Mouse (Mus musculus): Measurements from ENCODE around the gene Zfp574. TPM values are rescaled to one million over a fixed set of nuclear protein-coding genes. Genes with fewer than 3 reads are reported as not detected.
A peak's percentile ranks its signal among the peaks of the same experiment; 100 is the strongest.

Gene Zfp574
- polyA plus RNA-seq, 1 experiment from 2014 or later, result 36.6 TPM

DNA sequence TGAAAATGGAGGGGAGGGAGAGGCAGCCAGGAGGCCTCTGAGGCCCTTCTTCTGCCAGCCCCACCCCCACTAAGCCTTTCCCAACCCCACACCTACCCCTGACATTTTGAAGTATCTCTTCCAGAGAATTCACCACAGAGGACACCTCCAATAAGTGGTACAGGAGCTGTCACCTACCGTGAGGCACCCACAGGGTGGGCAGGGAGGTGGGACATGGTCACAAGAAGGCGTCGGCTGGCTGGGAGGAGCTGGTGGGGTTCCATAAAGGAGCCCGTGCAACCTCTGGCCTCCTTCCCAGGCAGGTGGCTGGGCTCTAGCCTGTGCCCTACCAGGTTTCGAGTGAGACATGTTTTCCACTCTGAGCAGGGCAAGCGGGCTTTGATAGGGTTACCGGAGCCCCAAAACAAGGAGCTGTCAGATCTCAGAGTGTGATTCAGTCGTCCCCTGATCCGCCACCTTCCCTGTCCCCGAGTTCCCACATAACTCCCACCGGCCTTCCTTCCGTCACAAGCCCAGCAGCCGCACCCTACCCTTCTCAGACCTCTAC, 48.9 kb downstream of the Zfp574 start:
- H3K9me3 ChIP-seq (ENCODE audit: control insufficient read depth, low read length), result no peaks in the 10 kb centered on the region
- H3K27ac ChIP-seq (ENCODE audit: low read length), result no peak overlapping the region
- no peaks in the 10 kb centered on the region for H3K4me1 ChIP-seq (replicated peaks; ENCODE audit: control insufficient read depth, insufficient read depth, low read length)
- WGBS, result 75% methylated on average over 13 of the region's 13 CpGs
- no peak overlapping the region for H3K4me3 ChIP-seq (replicated peaks; ENCODE audit: low read length)
- ATAC-seq, result no peak
- no peaks in the 10 kb centered on the region for H3K36me3 ChIP-seq (ENCODE audit: control insufficient read depth, insufficient read depth)
- H3K4me2 ChIP-seq (ENCODE audit: low read length), result no peak overlapping the region
- H3K27me3 ChIP-seq (replicated peaks; ENCODE audit: control insufficient read depth, insufficient read depth, low read length), result no peaks in the 10 kb centered on the region
- H3K9ac ChIP-seq (replicated peaks; ENCODE audit: low read depth, low read length), result no peak overlapping the region

DNA sequence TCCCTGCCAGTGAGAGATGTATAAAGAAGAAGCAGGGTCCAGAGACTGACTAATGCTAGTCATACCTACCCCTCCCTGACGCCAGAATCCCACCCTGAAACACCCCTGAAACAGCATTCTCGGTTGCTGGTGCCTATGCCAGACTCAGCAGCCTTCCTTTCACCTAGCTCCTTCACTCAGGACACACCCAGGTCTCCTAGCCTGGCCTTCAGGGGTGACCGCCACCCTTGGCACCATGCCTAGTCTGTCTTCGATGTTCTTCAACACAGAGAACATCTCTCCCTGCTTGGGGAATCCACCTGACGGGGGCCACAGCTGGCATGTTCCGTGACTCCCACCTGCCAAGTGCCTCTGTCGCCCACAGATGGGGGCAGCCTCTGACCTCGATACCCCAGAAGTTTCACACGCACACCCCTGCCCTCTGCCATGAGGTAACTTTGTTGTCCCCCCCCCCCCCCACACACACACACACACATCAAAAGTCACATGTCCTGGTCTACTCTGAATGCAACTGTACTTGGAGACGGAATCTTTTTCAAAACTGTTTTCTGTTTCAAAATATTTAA, 53.4 kb downstream of the Zfp574 start:
- WGBS, result 79% methylated on average over 10 of the region's 10 CpGs
- Histone ChIP-seq H3K4me3 (replicated peaks; ENCODE audit: low read length) (no peak overlapping the region), H3K36me3 (ENCODE audit: control insufficient read depth, insufficient read depth) (no peaks in the 10 kb centered on the region), H3K9me3 (ENCODE audit: control insufficient read depth, low read length) (no peaks in the 10 kb centered on the region), H3K27ac (ENCODE audit: low read length) (no peak overlapping the region), H3K4me1 (replicated peaks; ENCODE audit: control insufficient read depth, insufficient read depth, low read length) (no peaks in the 10 kb centered on the region), H3K9ac (replicated peaks; ENCODE audit: low read depth, low read length) (no peak overlapping the region), H3K27me3 (replicated peaks; ENCODE audit: control insufficient read depth, insufficient read depth, low read length) (no peaks in the 10 kb centered on the region), H3K4me2 (ENCODE audit: low read length) (no peak overlapping the region)
- ATAC-seq, result no peak

DNA sequence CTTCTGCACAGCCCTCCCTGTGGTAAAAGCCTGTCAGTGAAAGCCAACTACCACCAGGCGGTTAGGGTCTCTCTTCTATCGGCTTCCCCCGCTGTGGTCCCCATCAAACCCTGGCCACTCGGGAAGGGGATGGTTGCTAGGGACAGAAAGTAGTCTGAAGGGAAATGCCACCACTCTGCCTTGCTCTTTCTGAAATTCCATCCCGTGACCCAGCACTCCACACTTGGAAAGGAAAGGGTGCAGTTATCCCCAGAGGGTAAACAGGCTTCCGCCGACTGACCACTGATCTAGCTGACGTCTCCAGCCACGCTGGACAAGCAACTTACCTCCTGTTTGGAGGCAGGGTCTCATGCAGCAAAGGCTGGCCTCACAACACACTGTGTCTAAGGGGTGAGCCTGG, 55.6 kb downstream of the Zfp574 start:
- no peak for ATAC-seq
- no peak overlapping the region for H3K9ac ChIP-seq (replicated peaks; ENCODE audit: low read depth, low read length)
- no peaks in the 10 kb centered on the region for H3K9me3 ChIP-seq (ENCODE audit: control insufficient read depth, low read length)
- H3K27ac ChIP-seq (ENCODE audit: low read length), result no peak overlapping the region
- WGBS, result 78% methylated on average over 9 of the region's 9 CpGs
- peaks cover 4% of the 10 kb centered on the region; the same call in 1 of the 2 replicates for H3K4me1 ChIP-seq (replicated peaks; ENCODE audit: control insufficient read depth, insufficient read depth, low read length)
- H3K27me3 ChIP-seq (replicated peaks; ENCODE audit: control insufficient read depth, insufficient read depth, low read length), result peaks cover 17% of the 10 kb centered on the region
- H3K4me2 ChIP-seq (ENCODE audit: low read length), result no peak overlapping the region
- no peak overlapping the region for H3K4me3 ChIP-seq (replicated peaks; ENCODE audit: low read length)
- H3K36me3 ChIP-seq (ENCODE audit: control insufficient read depth, insufficient read depth), result no peaks in the 10 kb centered on the region

DNA sequence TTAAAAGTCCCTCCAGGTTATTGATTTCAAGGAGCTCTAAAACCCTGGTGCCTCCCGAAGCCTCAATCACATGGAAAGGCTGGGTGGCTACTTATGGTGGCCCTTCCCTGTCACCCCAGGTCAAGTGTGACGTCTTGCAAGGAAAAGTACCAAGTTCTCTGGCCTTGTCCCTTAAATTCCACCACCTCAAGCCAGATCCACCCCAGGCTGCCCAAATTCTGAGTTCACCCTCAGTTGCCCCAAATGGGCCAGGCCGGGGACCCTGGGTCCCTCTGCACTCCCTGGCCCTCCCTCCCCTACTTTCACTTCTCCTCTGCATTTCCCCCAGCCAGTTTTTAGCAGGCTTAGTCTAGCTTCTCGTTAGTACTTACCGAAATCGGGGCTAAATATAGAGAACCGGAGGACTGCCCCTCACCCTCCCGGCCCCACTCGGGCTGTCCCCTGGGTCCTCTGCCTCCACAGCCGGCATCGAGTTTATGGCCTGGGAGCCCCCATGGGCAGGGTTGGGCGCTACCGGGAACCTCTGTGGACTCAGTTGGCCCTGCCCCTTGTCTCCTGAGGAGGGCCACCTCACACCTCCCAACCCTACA, 57.1 kb downstream of the Zfp574 start:
- no peak overlapping the region for H3K4me2 ChIP-seq (ENCODE audit: low read length)
- H3K9me3 ChIP-seq (ENCODE audit: control insufficient read depth, low read length), result no peaks in the 10 kb centered on the region
- H3K27me3 ChIP-seq (replicated peaks; ENCODE audit: control insufficient read depth, insufficient read depth, low read length), result peaks cover 19% of the 10 kb centered on the region
- WGBS, result 68% methylated on average over 13 of the region's 13 CpGs
- H3K4me3 ChIP-seq (replicated peaks; ENCODE audit: low read length), result no peak overlapping the region
- no peak overlapping the region for H3K9ac ChIP-seq (replicated peaks; ENCODE audit: low read depth, low read length)
- no peak overlapping the region for H3K27ac ChIP-seq (ENCODE audit: low read length)
- no peaks in the 10 kb centered on the region for H3K36me3 ChIP-seq (ENCODE audit: control insufficient read depth, insufficient read depth)
- H3K4me1 ChIP-seq (replicated peaks; ENCODE audit: control insufficient read depth, insufficient read depth, low read length), result peaks cover 11% of the 10 kb centered on the region
- ATAC-seq, result no peak

DNA sequence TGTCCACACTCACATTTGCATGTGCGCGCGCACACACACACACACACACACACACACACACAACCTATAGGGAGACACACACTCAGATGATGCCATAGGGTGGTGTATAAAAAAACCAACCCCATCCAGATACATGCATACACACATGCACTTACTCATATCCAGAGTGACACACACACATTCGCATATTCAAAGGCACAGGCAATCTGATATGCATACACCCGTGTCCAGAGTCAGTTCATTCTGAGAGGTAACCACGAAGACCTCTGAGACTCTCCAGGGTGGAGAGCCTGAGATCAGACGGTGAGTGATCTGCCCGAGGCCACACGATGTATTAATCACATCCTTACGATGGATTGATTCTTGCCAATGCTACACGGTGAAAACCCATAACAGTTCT, 58.2 kb downstream of the Zfp574 start:
- Histone ChIP-seq H3K9ac (replicated peaks; ENCODE audit: low read depth, low read length) (no peak overlapping the region), H3K4me3 (replicated peaks; ENCODE audit: low read length) (no peak overlapping the region), H3K36me3 (ENCODE audit: control insufficient read depth, insufficient read depth) (no peaks in the 10 kb centered on the region), H3K4me1 (replicated peaks; ENCODE audit: control insufficient read depth, insufficient read depth, low read length) (peaks cover 11% of the 10 kb centered on the region), H3K9me3 (ENCODE audit: control insufficient read depth, low read length) (no peaks in the 10 kb centered on the region; the same call in 1 of the 2 replicates), H3K4me2 (ENCODE audit: low read length) (no peak overlapping the region), H3K27me3 (replicated peaks; ENCODE audit: control insufficient read depth, insufficient read depth, low read length) (peaks cover 22% of the 10 kb centered on the region), H3K27ac (ENCODE audit: low read length) (no peak overlapping the region)
- ATAC-seq, result no peak
- 88% methylated on average over 11 of the region's 11 CpGs for WGBS

DNA sequence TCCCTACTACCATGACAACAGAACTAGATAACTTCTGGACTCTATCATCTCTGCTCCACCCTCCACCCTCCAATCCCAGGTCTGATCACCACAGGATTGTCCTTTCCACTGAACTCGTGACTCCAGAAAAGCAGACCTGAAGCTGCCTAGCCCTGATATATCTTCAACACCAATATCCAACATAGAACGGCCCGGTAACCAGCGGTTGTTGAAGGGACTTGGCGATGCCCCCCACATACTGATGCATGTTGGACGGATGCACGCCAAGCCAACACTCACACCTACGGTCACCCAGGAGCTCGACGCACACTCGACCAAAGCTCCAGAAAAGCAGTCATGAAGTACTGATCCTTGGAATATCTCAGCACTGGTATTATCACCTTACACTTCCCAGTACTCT, 58.9 kb downstream of the Zfp574 start:
- Histone ChIP-seq H3K4me1 (replicated peaks; ENCODE audit: control insufficient read depth, insufficient read depth, low read length) (peaks cover 11% of the 10 kb centered on the region), H3K9me3 (ENCODE audit: control insufficient read depth, low read length) (no peaks in the 10 kb centered on the region; the same call in 1 of the 2 replicates), H3K27ac (ENCODE audit: low read length) (no peak overlapping the region), H3K27me3 (replicated peaks; ENCODE audit: control insufficient read depth, insufficient read depth, low read length) (peaks cover 22% of the 10 kb centered on the region), H3K36me3 (ENCODE audit: control insufficient read depth, insufficient read depth) (no peaks in the 10 kb centered on the region), H3K4me3 (replicated peaks; ENCODE audit: low read length) (no peak overlapping the region), H3K9ac (replicated peaks; ENCODE audit: low read depth, low read length) (no peak overlapping the region), H3K4me2 (ENCODE audit: low read length) (no peak overlapping the region)
- WGBS, result 88% methylated on average over 11 of the region's 11 CpGs
- ATAC-seq, result no peak

DNA sequence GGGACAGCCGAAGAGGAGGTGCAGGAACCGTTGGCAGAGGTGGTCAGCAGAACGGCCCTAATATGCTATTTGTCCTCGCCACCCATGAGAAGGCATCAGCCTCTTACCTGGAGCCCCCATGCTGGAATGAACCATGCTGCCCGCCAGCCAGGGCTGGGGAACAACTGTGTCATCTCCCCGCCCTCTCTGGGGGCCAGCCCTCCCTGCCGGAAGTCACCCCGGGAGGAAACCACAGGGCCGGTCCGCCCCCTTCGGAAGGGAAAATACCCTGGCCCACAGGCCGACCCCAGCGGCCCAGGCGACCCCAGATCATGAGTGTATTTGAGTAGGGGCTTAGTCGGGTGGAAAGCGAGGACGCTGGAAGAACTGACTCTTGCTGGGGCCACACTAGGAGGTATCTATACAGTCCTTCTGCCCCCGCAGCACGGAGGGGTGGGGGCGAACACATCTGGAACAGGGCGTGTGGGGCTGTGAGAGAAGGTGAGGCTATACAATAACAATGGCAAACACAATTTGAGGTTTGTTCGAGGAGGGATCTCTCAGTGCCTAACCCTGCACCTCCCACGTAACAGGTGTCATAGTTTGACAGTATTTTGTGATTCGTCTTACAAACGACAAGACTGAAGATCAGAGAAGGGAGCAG, 60.1 kb downstream of the Zfp574 start:
- Histone ChIP-seq H3K9me3 (ENCODE audit: control insufficient read depth, low read length) (no peaks in the 10 kb centered on the region; the same call in 1 of the 2 replicates), H3K36me3 (ENCODE audit: control insufficient read depth, insufficient read depth) (no peaks in the 10 kb centered on the region), H3K4me3 (replicated peaks; ENCODE audit: low read length) (no peak overlapping the region), H3K4me2 (ENCODE audit: low read length) (no peak overlapping the region), H3K9ac (replicated peaks; ENCODE audit: low read depth, low read length) (no peak overlapping the region), H3K27me3 (replicated peaks; ENCODE audit: control insufficient read depth, insufficient read depth, low read length) (peaks cover 22% of the 10 kb centered on the region), H3K4me1 (replicated peaks; ENCODE audit: control insufficient read depth, insufficient read depth, low read length) (peaks cover 11% of the 10 kb centered on the region), H3K27ac (ENCODE audit: low read length) (no peak overlapping the region)
- WGBS, result 8% methylated on average over 25 of the region's 25 CpGs
- ATAC-seq, result peak; percentile 11; the same call in 1 of the 2 replicates

Small RNA genes lying within 50 kb of the gene (microRNA-seq; reads per million reads assigned to microRNA genes)
- not detected for gene Mir6537

Other genes with a start within 250 kb of the Zfp574 start
- gene Gm9844, start 210.4 kb upstream of the Zfp574 start, polyA plus RNA-seq (2015; fragmentation: Nextera tagmentation; extraction: Ambion mirVana), result 23.0 and 28.5 TPM in 2 replicates
- not detected in 2 replicates for gene Lypd4, start 202.6 kb upstream of the Zfp574 start, polyA plus RNA-seq (2015; fragmentation: Nextera tagmentation; extraction: Ambion mirVana)
- not detected in 2 replicates for gene Dmrtc2, start 202.5 kb upstream of the Zfp574 start, polyA plus RNA-seq (2015; fragmentation: Nextera tagmentation; extraction: Ambion mirVana)
- gene Rps19, start 188.2 kb upstream of the Zfp574 start, polyA plus RNA-seq (2015; fragmentation: Nextera tagmentation; extraction: Ambion mirVana), result 1,290 and 1,309 TPM in 2 replicates
- gene Cd79a, start 175.2 kb upstream of the Zfp574 start, polyA plus RNA-seq (2015; fragmentation: Nextera tagmentation; extraction: Ambion mirVana), result 0.16 and 0.19 TPM in 2 replicates
- 61.7 and 73.7 TPM in 2 replicates for gene Arhgef1, start 169.7 kb upstream of the Zfp574 start, polyA plus RNA-seq (2015; fragmentation: Nextera tagmentation; extraction: Ambion mirVana)
- 0.37 TPM in 1 of 2 replicates, not detected in the other for gene Gm4881, start 128.1 kb upstream of the Zfp574 start, polyA plus RNA-seq (2015; fragmentation: Nextera tagmentation; extraction: Ambion mirVana)
- 200 and 220 TPM in 2 replicates for gene Rabac1, start 99.8 kb upstream of the Zfp574 start, polyA plus RNA-seq (2015; fragmentation: Nextera tagmentation; extraction: Ambion mirVana)
- 227 and 278 TPM in 2 replicates for gene Atp1a3, start 66.6 kb upstream of the Zfp574 start, polyA plus RNA-seq (2015; fragmentation: Nextera tagmentation; extraction: Ambion mirVana)
- 10.4 and 16.9 TPM in 2 replicates for gene Grik5, start 221 bp upstream of the Zfp574 start, polyA plus RNA-seq (2015; fragmentation: Nextera tagmentation; extraction: Ambion mirVana)
- 10.6 and 17.0 TPM in 2 replicates for gene Pou2f2, start 107.2 kb downstream of the Zfp574 start, polyA plus RNA-seq (2015; fragmentation: Nextera tagmentation; extraction: Ambion mirVana)
- 14.7 and 15.0 TPM in 2 replicates for gene Dedd2, start 148.0 kb downstream of the Zfp574 start, polyA plus RNA-seq (2015; fragmentation: Nextera tagmentation; extraction: Ambion mirVana)
- 1.8 and 1.9 TPM in 2 replicates for gene Zfp526, start 148.9 kb downstream of the Zfp574 start, polyA plus RNA-seq (2015; fragmentation: Nextera tagmentation; extraction: Ambion mirVana)
- 14.9 and 17.1 TPM in 2 replicates for gene Gsk3a, start 165.3 kb downstream of the Zfp574 start, polyA plus RNA-seq (2015; fragmentation: Nextera tagmentation; extraction: Ambion mirVana)
- 4.8 and 5.3 TPM in 2 replicates for gene Erf, start 178.2 kb downstream of the Zfp574 start, polyA plus RNA-seq (2015; fragmentation: Nextera tagmentation; extraction: Ambion mirVana)
- 42.2 and 48.0 TPM in 2 replicates for gene Cic, start 195.1 kb downstream of the Zfp574 start, polyA plus RNA-seq (2015; fragmentation: Nextera tagmentation; extraction: Ambion mirVana)
- gene Pafah1b3, start 225.4 kb downstream of the Zfp574 start, polyA plus RNA-seq (2015; fragmentation: Nextera tagmentation; extraction: Ambion mirVana), result 499 and 556 TPM in 2 replicates
- 1.4 and 2.2 TPM in 2 replicates for gene Prr19, start 228.8 kb downstream of the Zfp574 start, polyA plus RNA-seq (2015; fragmentation: Nextera tagmentation; extraction: Ambion mirVana)
- gene Tmem145, start 233.5 kb downstream of the Zfp574 start, polyA plus RNA-seq (2015; fragmentation: Nextera tagmentation; extraction: Ambion mirVana), result 24.5 and 41.2 TPM in 2 replicates
- 22.6 and 25.0 TPM in 2 replicates for gene Megf8, start 244.6 kb downstream of the Zfp574 start, polyA plus RNA-seq (2015; fragmentation: Nextera tagmentation; extraction: Ambion mirVana)